Mouse (Mus musculus): ENCODE measurements around the gene Gm1110. TPM values are rescaled to one million over a fixed set of nuclear protein-coding genes. Genes with fewer than 3 reads are reported as not detected.
"Not testable (repeated sequence)": the region's sequence is repeated elsewhere in the genome, so short reads cannot be mapped to it uniquely, and the experiment has no call there.

Gm1110 gene
- not detected in 2 replicates for polyA plus RNA-seq (2016; fragmentation: Nextera tagmentation; extraction: Ambion mirVana)

DNA sequence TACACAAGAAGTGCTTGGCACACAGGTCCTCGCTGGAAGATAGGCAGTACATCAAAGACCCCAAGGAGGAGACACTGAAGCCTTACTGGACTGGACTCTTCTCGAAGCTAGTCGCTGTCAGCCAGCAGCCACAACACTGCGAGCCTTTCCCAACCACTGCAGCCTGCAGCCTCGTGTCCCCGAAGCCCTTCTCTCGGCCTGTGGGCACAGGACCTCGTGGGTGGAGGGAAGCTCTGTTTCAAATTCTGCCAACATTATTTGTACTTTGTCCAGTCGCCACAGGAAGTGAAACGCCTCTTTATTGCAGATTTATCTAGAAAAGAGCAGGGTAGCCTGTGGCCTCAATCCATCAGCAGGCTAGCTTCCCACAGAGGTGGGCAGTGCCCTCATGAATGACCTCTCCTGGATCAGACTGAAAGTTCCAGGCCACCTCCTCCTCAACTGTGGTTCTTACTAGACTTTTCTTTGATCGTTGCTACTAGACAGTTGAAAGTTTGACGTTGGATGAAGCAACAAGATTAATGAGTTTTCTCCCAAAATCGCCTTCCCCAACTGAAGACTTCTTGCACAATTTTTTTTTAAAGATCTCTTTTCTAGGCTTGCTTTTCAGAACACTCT lies at the start of gene Gm1110:
Gm1110 (minus strand) TSS at position 203 of the 618 bp plus-strand sequence.
- Histone ChIP-seq H3K4me3 (no peak within 1 kb of the TSS), H3K27me3 (ENCODE audit: low read depth, poor library complexity, severe bottlenecking) (no peaks in the 10 kb centered on the region), H3K9me3 (replicated peaks) (no peaks in the 10 kb centered on the region), H3K4me1 (no peaks in the 10 kb centered on the region), H3K36me3 (no peaks in the 10 kb centered on the region), H3K27ac (replicated peaks) (no peak within 1 kb of the TSS)
- no peak for DNase-seq (ENCODE audit: low spot score)
- 87% methylated on average over 13 of the region's 13 CpGs for WGBS

DNA sequence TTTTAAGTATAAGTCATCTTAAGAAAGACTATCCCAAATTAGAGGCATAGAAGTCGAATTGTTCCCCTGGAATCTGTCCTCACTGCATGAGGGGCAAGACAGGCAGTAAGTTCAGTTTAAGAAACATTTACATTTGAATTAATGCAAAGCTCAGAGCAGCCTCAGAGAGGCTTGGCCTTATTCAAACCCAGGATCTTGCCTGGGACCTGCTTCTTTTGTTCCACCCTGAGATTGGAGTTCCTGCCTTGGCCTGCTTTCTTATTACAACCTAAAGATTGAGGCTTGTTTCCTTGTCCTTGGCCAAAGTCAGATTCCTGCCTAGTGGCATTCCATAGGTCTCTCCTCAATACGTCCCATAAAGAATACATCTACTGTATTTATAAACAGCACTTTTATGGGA lies 24.9 kb upstream of the Gm1110 start:
- Histone ChIP-seq H3K4me1 (no peaks in the 10 kb centered on the region), H3K4me3 (no peak overlapping the region), H3K36me3 (no peaks in the 10 kb centered on the region), H3K27me3 (ENCODE audit: low read depth, poor library complexity, severe bottlenecking) (no peaks in the 10 kb centered on the region), H3K27ac (replicated peaks) (no peak overlapping the region), H3K9me3 (replicated peaks) (peaks cover 22% of the 10 kb centered on the region)
- WGBS: 73% methylated on average over 2 of the region's 2 CpGs
- DNase-seq (ENCODE audit: low spot score): no peak

DNA sequence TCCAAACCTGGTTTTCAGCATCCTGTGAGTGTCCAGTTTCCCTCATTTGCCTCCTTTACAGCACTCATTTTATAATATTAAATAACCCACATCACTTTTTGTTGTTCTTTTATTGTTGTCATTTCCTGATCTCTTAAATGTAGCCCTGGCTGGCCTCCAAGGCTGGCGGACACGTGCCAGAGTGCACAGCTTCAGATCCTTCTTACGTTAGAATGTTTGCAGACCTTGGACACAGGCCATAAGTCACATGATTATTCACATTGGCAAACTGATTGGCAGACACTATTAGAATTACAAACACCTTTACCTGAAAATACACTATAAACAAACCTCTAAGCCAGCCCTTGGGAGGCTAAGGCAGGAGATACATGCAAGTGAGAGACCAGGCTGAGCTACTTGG lies 1.2 kb upstream of the Gm1110 start:
- Histone ChIP-seq H3K9me3 (replicated peaks) (no peaks in the 10 kb centered on the region), H3K4me3 (no peak overlapping the region), H3K27ac (replicated peaks) (no peak overlapping the region), H3K36me3 (no peaks in the 10 kb centered on the region), H3K4me1 (no peaks in the 10 kb centered on the region), H3K27me3 (ENCODE audit: low read depth, poor library complexity, severe bottlenecking) (no peaks in the 10 kb centered on the region)
- no peak for DNase-seq (ENCODE audit: low spot score)
- 94% methylated on average over 3 of the region's 3 CpGs for WGBS

DNA sequence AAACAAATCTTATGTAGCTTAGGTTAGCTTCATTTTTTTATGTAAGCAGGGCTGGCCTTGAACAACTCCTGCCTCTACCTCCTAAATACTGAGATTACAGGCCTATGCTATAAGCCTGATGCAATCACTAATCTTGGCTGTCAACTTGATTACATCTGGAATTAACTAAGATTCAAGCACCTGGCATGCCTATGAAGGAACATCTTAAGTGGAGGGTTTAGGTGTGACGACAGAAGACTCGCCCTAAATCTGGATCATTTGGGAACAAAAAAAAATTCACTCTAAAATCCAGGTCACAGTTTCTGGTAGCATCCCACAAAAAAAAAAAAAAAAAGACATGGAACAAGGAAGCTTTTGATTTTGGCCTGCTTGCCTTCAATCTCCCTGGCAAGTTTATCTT lies 3.1 kb downstream of the Gm1110 start:
- 92% methylated on average over 2 of the region's 2 CpGs for WGBS
- no peak for DNase-seq (ENCODE audit: low spot score)
- H3K9me3 ChIP-seq (replicated peaks): no peaks in the 10 kb centered on the region
- H3K4me3 ChIP-seq: no peak overlapping the region
- H3K27ac ChIP-seq (replicated peaks): no peak overlapping the region
- H3K36me3 ChIP-seq: no peaks in the 10 kb centered on the region
- no peaks in the 10 kb centered on the region for H3K4me1 ChIP-seq
- H3K27me3 ChIP-seq (ENCODE audit: low read depth, poor library complexity, severe bottlenecking): no peaks in the 10 kb centered on the region

DNA sequence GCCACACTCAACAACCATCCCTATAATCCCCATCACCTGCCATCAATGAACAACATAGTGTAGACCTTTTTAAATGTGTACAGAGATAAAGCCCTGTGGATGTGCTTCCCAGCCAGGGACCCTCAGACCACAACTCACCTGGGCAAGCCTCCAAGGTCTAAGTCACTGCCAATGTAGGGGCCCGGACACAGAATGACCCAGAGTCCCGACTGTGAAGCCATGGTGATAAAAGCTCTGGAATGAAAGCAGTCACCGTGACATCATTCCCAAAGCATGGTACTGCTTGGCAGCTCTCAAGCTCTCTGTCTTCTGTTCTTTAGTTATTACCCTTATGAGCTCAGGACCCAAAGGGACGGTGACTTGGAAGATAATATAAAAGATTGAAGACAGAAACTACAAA lies 9.8 kb downstream of the Gm1110 start:
- 82% methylated on average over 4 of the region's 4 CpGs for WGBS
- Histone ChIP-seq H3K9me3 (replicated peaks) (no peaks in the 10 kb centered on the region), H3K4me1 (no peaks in the 10 kb centered on the region), H3K27ac (replicated peaks) (no peak overlapping the region), H3K36me3 (no peaks in the 10 kb centered on the region), H3K27me3 (ENCODE audit: low read depth, poor library complexity, severe bottlenecking) (no peaks in the 10 kb centered on the region), H3K4me3 (no peak overlapping the region)
- no peak for DNase-seq (ENCODE audit: low spot score)

DNA sequence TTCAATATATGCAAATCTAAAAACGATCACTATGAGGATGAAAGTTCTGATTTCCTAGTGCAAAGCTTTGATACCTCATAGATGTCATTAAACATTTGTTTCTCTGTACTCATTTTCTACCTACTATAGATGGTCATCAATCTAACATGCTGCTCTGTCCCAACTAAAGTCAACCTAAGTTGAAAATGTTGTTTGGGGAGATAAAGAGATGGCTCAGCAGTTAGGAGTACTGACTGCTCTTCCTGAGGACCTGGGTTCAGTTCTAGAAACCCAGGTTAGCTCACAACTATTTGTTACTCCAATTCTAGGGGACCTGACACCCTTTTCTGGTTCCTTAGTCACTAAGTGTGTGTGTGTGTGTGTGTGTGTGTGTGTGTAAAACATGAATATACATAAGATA lies 11.7 kb downstream of the Gm1110 start:
- H3K36me3 ChIP-seq: no peaks in the 10 kb centered on the region
- no peaks in the 10 kb centered on the region for H3K27me3 ChIP-seq (ENCODE audit: low read depth, poor library complexity, severe bottlenecking)
- whole genome bisulfite sequencing: 85% methylated on average over 1 of the region's 1 CpGs
- no peaks in the 10 kb centered on the region for H3K4me1 ChIP-seq
- no peak overlapping the region for H3K4me3 ChIP-seq
- no peaks in the 10 kb centered on the region for H3K9me3 ChIP-seq (replicated peaks)
- H3K27ac ChIP-seq (replicated peaks): no peak overlapping the region
- DNase-seq (ENCODE audit: low spot score): no peak

DNA sequence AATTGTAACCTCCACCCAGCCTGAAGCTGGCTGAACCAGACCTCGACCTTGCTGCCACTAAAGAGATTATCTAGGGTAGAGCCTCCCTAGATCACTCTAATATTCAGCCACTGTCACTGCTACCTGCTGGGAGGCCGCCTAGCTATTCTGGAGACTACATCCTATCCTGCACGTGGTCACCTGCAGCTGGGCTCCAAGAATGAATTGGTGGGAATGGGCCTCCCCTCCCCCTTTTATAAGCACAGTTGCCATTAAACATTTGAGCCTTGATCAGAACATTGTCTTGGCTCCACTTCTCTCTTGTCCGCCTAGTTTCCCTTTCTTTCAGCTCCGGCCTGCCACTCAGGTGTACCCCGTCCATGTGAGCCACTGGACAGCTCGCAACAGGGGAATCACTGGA lies 53.1 kb downstream of the Gm1110 start:
- H3K4me3 ChIP-seq; H3K27ac ChIP-seq (replicated peaks); H3K27me3 ChIP-seq (ENCODE audit: low read depth, poor library complexity, severe bottlenecking); H3K4me1 ChIP-seq; DNase-seq (ENCODE audit: low spot score); H3K9me3 ChIP-seq (replicated peaks); H3K36me3 ChIP-seq: not testable (repeated sequence)
- WGBS: 80% methylated on average over 7 of the region's 7 CpGs

DNA sequence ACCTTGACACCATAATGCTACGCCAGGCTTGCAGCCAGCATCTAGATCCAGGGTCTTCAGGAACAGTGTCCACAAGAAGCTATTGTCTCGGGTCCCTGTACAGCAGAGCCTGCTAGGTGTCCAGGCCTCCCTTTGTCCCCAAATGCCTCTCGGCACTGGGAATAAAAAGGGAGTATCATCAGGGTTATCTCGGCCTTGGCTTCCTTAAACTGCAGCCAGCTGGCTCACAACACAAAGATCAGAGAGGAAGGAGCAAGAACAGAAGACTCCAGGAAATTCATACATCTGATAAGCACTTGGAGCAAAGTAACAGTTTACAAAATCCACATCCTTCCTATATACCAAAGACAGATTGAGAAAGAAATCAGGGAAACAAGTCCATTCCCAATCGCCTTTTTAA lies 62.2 kb downstream of the Gm1110 start, which contains the start of gene Glb1l3:
Glb1l3 (minus strand) TSS at position 140 of the 400 bp plus-strand sequence.
- no peak for DNase-seq (ENCODE audit: low spot score)
- Histone ChIP-seq H3K27me3 (ENCODE audit: low read depth, poor library complexity, severe bottlenecking) (no peaks in the 10 kb centered on the region), H3K4me3 (no peak within 1 kb of the TSS), H3K9me3 (replicated peaks) (no peaks in the 10 kb centered on the region), H3K27ac (replicated peaks) (no peak within 1 kb of the TSS), H3K36me3 (no peaks in the 10 kb centered on the region), H3K4me1 (no peaks in the 10 kb centered on the region)
- WGBS: 89% methylated on average over 5 of the region's 5 CpGs

DNA sequence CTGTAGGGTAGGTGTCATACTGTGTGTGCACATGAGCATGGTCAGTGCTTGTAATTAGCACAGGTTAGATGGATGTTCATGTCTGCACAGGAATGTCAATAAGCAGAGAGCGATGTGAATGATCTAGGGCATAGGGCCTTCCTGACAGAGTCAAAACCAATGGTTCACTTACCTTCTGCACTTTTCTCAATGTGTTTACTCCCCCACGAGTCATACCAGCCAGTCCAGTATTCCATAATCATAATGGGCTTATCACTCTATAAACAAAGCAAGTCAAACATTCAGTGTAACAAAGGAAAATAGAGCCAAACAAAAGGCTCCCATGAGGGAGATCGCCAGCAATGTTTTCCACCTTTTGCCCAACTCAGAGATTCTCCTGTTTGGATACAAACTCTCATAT lies 91.8 kb downstream of the Gm1110 start:
- DNase-seq (ENCODE audit: low spot score): no peak
- Histone ChIP-seq H3K36me3 (no peaks in the 10 kb centered on the region), H3K4me3 (no peak overlapping the region), H3K9me3 (replicated peaks) (no peaks in the 10 kb centered on the region), H3K4me1 (no peaks in the 10 kb centered on the region; the same call in 1 of the 2 replicates), H3K27ac (replicated peaks) (no peak overlapping the region), H3K27me3 (ENCODE audit: low read depth, poor library complexity, severe bottlenecking) (no peaks in the 10 kb centered on the region)
- WGBS: 84% methylated on average over 3 of the region's 3 CpGs

Other genes with a start within 250 kb of the Gm1110 start
- 2.2 and 3.6 TPM in 2 replicates for gene B3gat1, start 189.4 kb downstream of the Gm1110 start, polyA plus RNA-seq (2016; fragmentation: Nextera tagmentation; extraction: Ambion mirVana)
- 5.8 and 6.0 TPM in 2 replicates for gene Glb1l2, start 116.6 kb downstream of the Gm1110 start, polyA plus RNA-seq (2016; fragmentation: Nextera tagmentation; extraction: Ambion mirVana)
- gene Glb1l3, start 62.2 kb downstream of the Gm1110 start, polyA plus RNA-seq (2016; fragmentation: Nextera tagmentation; extraction: Ambion mirVana): not detected in 2 replicates
- 43.8 and 46.1 TPM in 2 replicates for gene Acad8, start 76.5 kb upstream of the Gm1110 start, polyA plus RNA-seq (2016; fragmentation: Nextera tagmentation; extraction: Ambion mirVana)
- gene Thyn1, start 76.6 kb upstream of the Gm1110 start, polyA plus RNA-seq (2016; fragmentation: Nextera tagmentation; extraction: Ambion mirVana): 166 and 178 TPM in 2 replicates
- gene Vps26b, start 107.0 kb upstream of the Gm1110 start, polyA plus RNA-seq (2016; fragmentation: Nextera tagmentation; extraction: Ambion mirVana): 38.3 and 40.7 TPM in 2 replicates
- gene Ncapd3, start 107.1 kb upstream of the Gm1110 start, polyA plus RNA-seq (2016; fragmentation: Nextera tagmentation; extraction: Ambion mirVana): 36.9 and 37.3 TPM in 2 replicates
- gene Jam3, start 232.3 kb upstream of the Gm1110 start, polyA plus RNA-seq (2016; fragmentation: Nextera tagmentation; extraction: Ambion mirVana): 146 and 147 TPM in 2 replicates